Mouse (Mus musculus): ENCODE data around the gene Elk3.

DNA sequence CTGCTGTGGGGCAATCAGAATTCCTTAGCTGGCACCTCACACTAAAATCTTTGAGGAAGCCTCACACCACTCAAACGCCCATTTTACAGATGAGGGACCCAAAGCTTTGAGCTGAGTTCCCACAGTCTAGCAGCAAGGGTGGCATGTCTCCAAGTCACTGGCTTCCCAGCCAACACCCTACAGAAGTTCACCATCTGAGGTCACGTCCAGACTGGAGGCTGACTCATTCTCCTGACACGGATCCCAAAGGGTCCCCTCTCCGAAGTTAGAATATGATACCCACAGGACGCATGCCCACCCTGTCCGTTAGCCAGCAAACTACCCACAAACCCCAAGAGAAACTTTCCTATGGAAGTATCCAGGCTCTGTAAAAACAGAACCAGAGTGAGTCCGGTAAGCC is 39.1 kb downstream of the Elk3 start:
- TF ChIP-seq POLR2A (IDR thresholded peaks at IDR 0.05; ENCODE audit: control insufficient read depth, extremely low read depth, insufficient read depth, low read length, poor library complexity) (no peak), CTCF (IDR thresholded peaks at IDR 0.05; ENCODE audit: borderline replicate concordance, control insufficient read depth, extremely low read depth, insufficient read depth, low read length, poor library complexity) (no peak)
